Mouse (Mus musculus): ENCODE measurements at regions not wholly inside any gene's neighbourhood (a gene's known extent, or its start where the extent isn't known, plus 50 kb on each side); places are given as distances from the start of the nearest gene placed in this dataset.

GRCm38 (mm10) chr17:68111834-68112473, 108.0 kb upstream of the Arhgap28 start:
- H3K27ac ChIP-seq (ENCODE audit: low read depth, low read length), result no peak overlapping the region
- no peak overlapping the region for H3K4me2 ChIP-seq (ENCODE audit: low read depth, low read length)
- H3K9me3 ChIP-seq (ENCODE audit: control insufficient read depth, low read length), result no peaks in the 10 kb centered on the region
- no peak overlapping the region for H3K9ac ChIP-seq (replicated peaks; ENCODE audit: low read depth, low read length)
- H3K4me1 ChIP-seq (ENCODE audit: control insufficient read depth, insufficient read depth, low read length), result no peaks in the 10 kb centered on the region
- H3K4me3 ChIP-seq (ENCODE audit: low read depth, low read length), result no peak overlapping the region
- H3K36me3 ChIP-seq (ENCODE audit: control insufficient read depth, insufficient read depth, low read length), result no peaks in the 10 kb centered on the region
- ATAC-seq (ENCODE audit: low read depth), result peak; percentile 66
- no peaks in the 10 kb centered on the region for H3K27me3 ChIP-seq (ENCODE audit: control insufficient read depth, insufficient read depth, low read length)
- 25% methylated on average over 4 of the region's 4 CpGs for WGBS

GRCm38 (mm10) chr17:68112763-68113330, 108.9 kb upstream of the Arhgap28 start:
- Histone ChIP-seq H3K9ac (replicated peaks; ENCODE audit: low read depth, low read length) (no peak overlapping the region), H3K27me3 (ENCODE audit: control insufficient read depth, insufficient read depth, low read length) (no peaks in the 10 kb centered on the region), H3K9me3 (ENCODE audit: control insufficient read depth, low read length) (no peaks in the 10 kb centered on the region), H3K4me3 (ENCODE audit: low read depth, low read length) (no peak overlapping the region), H3K27ac (ENCODE audit: low read depth, low read length) (no peak overlapping the region), H3K4me1 (ENCODE audit: control insufficient read depth, insufficient read depth, low read length) (no peaks in the 10 kb centered on the region), H3K4me2 (ENCODE audit: low read depth, low read length) (no peak overlapping the region), H3K36me3 (ENCODE audit: control insufficient read depth, insufficient read depth, low read length) (no peaks in the 10 kb centered on the region)
- WGBS, result 70% methylated on average over 5 of the region's 5 CpGs
- no peak for ATAC-seq (ENCODE audit: low read depth)

DNA sequence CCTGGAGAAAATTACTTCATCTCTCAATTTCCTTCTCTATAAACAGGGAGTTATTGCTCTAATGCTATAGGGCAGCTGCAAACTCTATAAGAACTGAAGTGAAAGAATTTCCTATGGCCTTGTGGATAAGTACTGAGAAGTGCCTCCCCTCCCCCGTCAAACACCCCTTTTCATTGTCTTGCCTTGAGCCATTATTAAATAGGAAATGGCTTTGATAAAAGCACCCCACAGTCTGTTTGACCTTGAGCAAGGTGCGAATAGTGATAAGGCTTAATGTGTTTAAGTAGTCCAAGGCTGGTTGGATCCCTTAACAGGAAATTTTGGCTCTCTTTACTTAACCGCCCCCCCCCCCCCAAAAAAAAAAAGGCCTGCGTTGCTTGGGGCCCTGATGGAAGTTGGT, 111.7 kb upstream of the Arhgap28 start:
- no peak overlapping the region for H3K27ac ChIP-seq (ENCODE audit: low read depth, low read length)
- ATAC-seq (ENCODE audit: low read depth), result no peak
- 86% methylated on average over 4 of the region's 4 CpGs for WGBS
- H3K9me3 ChIP-seq (ENCODE audit: control insufficient read depth, low read length), result no peaks in the 10 kb centered on the region
- no peak overlapping the region for H3K9ac ChIP-seq (replicated peaks; ENCODE audit: low read depth, low read length)
- H3K27me3 ChIP-seq (ENCODE audit: control insufficient read depth, insufficient read depth, low read length), result no peaks in the 10 kb centered on the region
- no peaks in the 10 kb centered on the region for H3K36me3 ChIP-seq (ENCODE audit: control insufficient read depth, insufficient read depth, low read length)
- no peak overlapping the region for H3K4me3 ChIP-seq (ENCODE audit: low read depth, low read length)
- H3K4me2 ChIP-seq (ENCODE audit: low read depth, low read length), result no peak overlapping the region
- H3K4me1 ChIP-seq (ENCODE audit: control insufficient read depth, insufficient read depth, low read length), result no peaks in the 10 kb centered on the region

DNA sequence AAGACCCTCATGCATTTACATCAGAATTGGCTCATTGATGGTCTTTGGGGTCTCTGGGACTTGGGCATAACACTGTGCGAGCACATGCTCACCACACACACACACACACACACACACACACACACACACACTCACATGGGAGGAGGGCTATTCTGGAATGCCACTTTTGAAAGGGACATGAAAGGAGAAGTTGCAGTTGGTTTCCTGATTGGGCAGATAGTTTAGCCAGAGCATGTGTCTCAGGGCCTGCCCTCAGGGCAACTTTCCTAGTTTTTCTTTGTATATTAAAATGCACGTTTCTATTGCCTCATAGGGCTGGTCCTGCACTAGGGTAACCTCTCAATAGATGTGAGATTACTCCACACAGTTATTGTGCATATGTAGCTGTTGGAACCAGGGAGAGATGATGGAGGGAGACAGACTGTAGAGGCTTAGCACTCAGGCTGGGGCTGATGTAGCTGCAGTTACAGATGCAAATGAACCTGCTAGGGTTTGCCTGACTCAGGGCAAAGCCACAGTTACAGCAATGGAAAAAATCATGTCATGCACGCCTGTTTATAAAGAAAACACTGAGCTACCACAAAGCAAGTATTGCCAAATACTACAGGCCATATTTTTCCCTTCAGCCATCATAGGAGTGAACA, 115.3 kb upstream of the Arhgap28 start:
- Histone ChIP-seq H3K4me3 (ENCODE audit: low read depth, low read length) (no peak overlapping the region), H3K4me2 (ENCODE audit: low read depth, low read length) (no peak overlapping the region), H3K9ac (replicated peaks; ENCODE audit: low read depth, low read length) (no peak overlapping the region), H3K36me3 (ENCODE audit: control insufficient read depth, insufficient read depth, low read length) (no peaks in the 10 kb centered on the region), H3K27me3 (ENCODE audit: control insufficient read depth, insufficient read depth, low read length) (no peaks in the 10 kb centered on the region), H3K4me1 (ENCODE audit: control insufficient read depth, insufficient read depth, low read length) (no peaks in the 10 kb centered on the region), H3K27ac (ENCODE audit: low read depth, low read length) (no peak overlapping the region), H3K9me3 (ENCODE audit: control insufficient read depth, low read length) (no peaks in the 10 kb centered on the region)
- ATAC-seq (ENCODE audit: low read depth), result no peak
- 65% methylated on average over 3 of the region's 3 CpGs for WGBS

DNA sequence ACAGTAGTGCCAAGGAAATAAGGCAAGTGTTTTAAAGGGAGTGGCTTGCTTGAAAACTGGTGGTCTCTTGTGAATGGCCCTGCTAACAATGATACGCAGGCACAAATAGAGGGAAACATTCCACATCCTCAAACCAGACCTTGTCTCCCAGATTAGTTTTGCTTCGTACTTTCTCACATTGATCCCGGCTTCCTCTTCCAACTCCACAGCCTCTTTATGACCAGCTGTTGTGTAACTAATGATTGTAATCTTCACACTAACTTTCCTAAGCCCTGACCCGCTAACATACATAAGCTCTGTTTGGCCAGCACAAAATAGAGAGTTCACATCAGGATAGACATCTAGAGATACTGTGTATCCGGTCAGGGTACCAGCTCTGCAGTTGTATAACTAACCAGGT, 116.3 kb upstream of the Arhgap28 start:
- Histone ChIP-seq H3K27me3 (ENCODE audit: control insufficient read depth, insufficient read depth, low read length) (no peaks in the 10 kb centered on the region), H3K9me3 (ENCODE audit: control insufficient read depth, low read length) (no peaks in the 10 kb centered on the region), H3K36me3 (ENCODE audit: control insufficient read depth, insufficient read depth, low read length) (no peaks in the 10 kb centered on the region), H3K4me2 (ENCODE audit: low read depth, low read length) (no peak overlapping the region), H3K4me3 (ENCODE audit: low read depth, low read length) (no peak overlapping the region), H3K27ac (ENCODE audit: low read depth, low read length) (no peak overlapping the region), H3K4me1 (ENCODE audit: control insufficient read depth, insufficient read depth, low read length) (no peaks in the 10 kb centered on the region), H3K9ac (replicated peaks; ENCODE audit: low read depth, low read length) (no peak overlapping the region)
- ATAC-seq (ENCODE audit: low read depth), result no peak
- WGBS, result 93% methylated on average over 5 of the region's 5 CpGs

DNA sequence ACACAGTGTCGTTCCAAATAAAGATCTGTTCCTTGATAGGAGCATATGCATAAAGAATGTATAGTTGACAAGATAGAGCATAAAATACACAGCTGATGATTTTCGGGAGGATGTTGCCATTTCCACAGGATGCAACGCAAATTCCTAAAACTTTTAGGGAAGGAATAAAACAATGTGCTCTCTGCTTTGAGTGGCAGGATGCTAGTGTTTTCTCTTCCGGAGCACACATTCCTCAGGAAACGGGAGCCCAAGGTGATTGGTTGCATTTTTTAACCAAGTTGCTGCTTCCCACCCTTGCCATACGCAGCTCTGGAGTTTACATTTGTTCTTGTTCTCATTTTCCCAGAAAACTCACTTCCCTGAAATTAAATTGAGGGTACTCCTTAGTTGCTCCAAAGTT, 116.8 kb upstream of the Arhgap28 start:
- ATAC-seq (ENCODE audit: low read depth), result no peak
- no peak overlapping the region for H3K4me3 ChIP-seq (ENCODE audit: low read depth, low read length)
- no peak overlapping the region for H3K9ac ChIP-seq (replicated peaks; ENCODE audit: low read depth, low read length)
- no peaks in the 10 kb centered on the region for H3K9me3 ChIP-seq (ENCODE audit: control insufficient read depth, low read length)
- no peak overlapping the region for H3K4me2 ChIP-seq (ENCODE audit: low read depth, low read length)
- no peaks in the 10 kb centered on the region for H3K36me3 ChIP-seq (ENCODE audit: control insufficient read depth, insufficient read depth, low read length)
- no peaks in the 10 kb centered on the region for H3K27me3 ChIP-seq (ENCODE audit: control insufficient read depth, insufficient read depth, low read length)
- 86% methylated on average over 6 of the region's 6 CpGs for WGBS
- H3K27ac ChIP-seq (ENCODE audit: low read depth, low read length), result no peak overlapping the region
- no peaks in the 10 kb centered on the region for H3K4me1 ChIP-seq (ENCODE audit: control insufficient read depth, insufficient read depth, low read length)

- Histone ChIP-seq H3K27me3 (ENCODE audit: control insufficient read depth, insufficient read depth, low read length) (no peaks in the 10 kb centered on the region), H3K4me1 (ENCODE audit: control insufficient read depth, insufficient read depth, low read length) (no peaks in the 10 kb centered on the region), H3K9ac (replicated peaks; ENCODE audit: low read depth, low read length) (no peak overlapping the region), H3K36me3 (ENCODE audit: control insufficient read depth, insufficient read depth, low read length) (no peaks in the 10 kb centered on the region), H3K9me3 (ENCODE audit: control insufficient read depth, low read length) (no peaks in the 10 kb centered on the region), H3K27ac (ENCODE audit: low read depth, low read length) (no peak overlapping the region), H3K4me3 (ENCODE audit: low read depth, low read length) (no peak overlapping the region), H3K4me2 (ENCODE audit: low read depth, low read length) (no peak overlapping the region)
- no peak for ATAC-seq (ENCODE audit: low read depth)
- WGBS, result 83% methylated on average over 10 of the region's 10 CpGs
Measured at GRCm38 (mm10) chr17:68134373-68134772, 130.5 kb upstream of the Arhgap28 start.

DNA sequence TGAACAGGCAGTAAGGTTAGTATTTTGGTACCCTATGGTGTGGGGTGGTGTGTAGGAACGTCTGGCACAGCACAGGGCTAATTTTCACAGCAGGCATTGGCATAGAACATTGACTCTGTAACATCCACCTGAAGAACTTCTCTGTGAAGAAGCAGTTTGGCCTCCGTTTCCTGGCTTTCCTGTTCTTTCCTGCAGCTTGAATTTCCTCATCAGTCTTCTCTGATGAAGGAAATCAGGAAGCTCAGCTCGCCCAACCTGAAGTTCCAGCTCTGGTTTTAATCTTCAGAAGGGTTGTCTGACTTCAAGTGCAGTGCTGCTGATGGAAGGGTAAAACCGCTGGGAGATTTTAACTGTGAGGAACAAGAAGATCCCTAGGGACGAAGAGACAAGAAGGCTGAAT, 131.5 kb upstream of the Arhgap28 start:
- H3K27ac ChIP-seq (ENCODE audit: low read depth, low read length), result no peak overlapping the region
- 76% methylated on average over 5 of the region's 5 CpGs for WGBS
- no peaks in the 10 kb centered on the region for H3K9me3 ChIP-seq (ENCODE audit: control insufficient read depth, low read length)
- no peak overlapping the region for H3K4me3 ChIP-seq (ENCODE audit: low read depth, low read length)
- no peaks in the 10 kb centered on the region for H3K36me3 ChIP-seq (ENCODE audit: control insufficient read depth, insufficient read depth, low read length)
- H3K4me1 ChIP-seq (ENCODE audit: control insufficient read depth, insufficient read depth, low read length), result no peaks in the 10 kb centered on the region
- no peak for ATAC-seq (ENCODE audit: low read depth)
- no peaks in the 10 kb centered on the region for H3K27me3 ChIP-seq (ENCODE audit: control insufficient read depth, insufficient read depth, low read length)
- H3K4me2 ChIP-seq (ENCODE audit: low read depth, low read length), result no peak overlapping the region
- H3K9ac ChIP-seq (replicated peaks; ENCODE audit: low read depth, low read length), result no peak overlapping the region

GRCm38 (mm10) chr17:68143307-68143706, 130.3 kb upstream of the L3mbtl4 start:
- no peak overlapping the region for H3K4me2 ChIP-seq (ENCODE audit: low read depth, low read length)
- H3K4me1 ChIP-seq (ENCODE audit: control insufficient read depth, insufficient read depth, low read length), result no peaks in the 10 kb centered on the region
- H3K27me3 ChIP-seq (ENCODE audit: control insufficient read depth, insufficient read depth, low read length), result no peaks in the 10 kb centered on the region
- 92% methylated on average over 7 of the region's 7 CpGs for WGBS
- no peak overlapping the region for H3K4me3 ChIP-seq (ENCODE audit: low read depth, low read length)
- H3K36me3 ChIP-seq (ENCODE audit: control insufficient read depth, insufficient read depth, low read length), result no peaks in the 10 kb centered on the region
- H3K27ac ChIP-seq (ENCODE audit: low read depth, low read length), result no peak overlapping the region
- no peak for ATAC-seq (ENCODE audit: low read depth)
- H3K9ac ChIP-seq (replicated peaks; ENCODE audit: low read depth, low read length), result no peak overlapping the region
- no peaks in the 10 kb centered on the region for H3K9me3 ChIP-seq (ENCODE audit: control insufficient read depth, low read length)
